Mouse (Mus musculus) CD8-positive naive resting alpha-beta T cell, adult 2 months (primary cell): ENCODE data around the gene Zdhhc22.

ENCODE experiments used
- DNase-seq, 2 experiments: peaks; one replicate each; pipeline ENCODE4 v3.0.0; 2022; ENCODE audit warnings: low read depth in 2 of 2, low spot score in 2 of 2

The Zdhhc22 gene

DNA sequence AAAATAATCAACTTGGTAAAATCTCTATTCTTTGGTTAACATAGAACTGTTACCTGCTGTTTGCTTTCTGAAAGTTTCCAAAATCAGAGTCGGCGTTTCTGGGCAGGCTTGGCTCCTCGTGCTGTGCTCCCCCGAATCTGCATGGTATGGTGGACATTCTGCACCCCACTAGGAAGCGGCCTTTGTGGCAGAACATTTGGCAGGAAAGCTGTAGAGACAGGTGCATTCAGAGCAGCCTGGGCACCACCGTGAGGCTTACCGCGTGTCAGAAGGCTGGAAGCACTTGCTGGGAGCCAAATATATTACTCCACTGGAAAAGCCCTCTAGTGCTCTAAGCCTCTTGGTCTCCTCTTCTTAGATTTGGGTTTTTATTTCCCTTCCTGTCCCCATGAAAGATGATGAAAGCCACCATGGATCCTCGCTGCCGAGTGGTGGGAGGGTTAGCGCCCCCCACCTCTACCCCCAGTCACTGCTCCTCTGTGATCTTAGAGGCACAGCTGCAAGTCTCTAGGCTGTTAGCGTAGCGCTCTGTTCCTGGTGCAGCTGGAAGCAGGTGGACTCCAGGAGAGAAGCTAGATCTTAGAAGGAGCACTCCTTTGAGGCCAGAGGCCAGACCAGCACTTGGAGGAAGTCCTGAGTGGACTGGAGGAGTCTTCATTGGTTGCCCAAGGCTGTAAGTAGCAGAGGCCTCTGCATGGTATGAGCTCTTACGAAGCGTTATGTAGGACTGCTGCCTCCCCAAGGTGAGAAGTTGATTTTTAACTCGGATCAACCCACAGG, 25.8 kb downstream of the Zdhhc22 start:
- no peak for DNase-seq

- no peak for DNase-seq
Measured at GRCm38 (mm10) chr12:86961589-86962344, 28.5 kb downstream of the Zdhhc22 start.

GRCm38 (mm10) chr12:86960791-86961335, 29.4 kb downstream of the Zdhhc22 start:
- DNase-seq, result no peak

- no peak for DNase-seq
Measured at GRCm38 (mm10) chr12:86960138-86960537, 30.1 kb downstream of the Zdhhc22 start.

DNA sequence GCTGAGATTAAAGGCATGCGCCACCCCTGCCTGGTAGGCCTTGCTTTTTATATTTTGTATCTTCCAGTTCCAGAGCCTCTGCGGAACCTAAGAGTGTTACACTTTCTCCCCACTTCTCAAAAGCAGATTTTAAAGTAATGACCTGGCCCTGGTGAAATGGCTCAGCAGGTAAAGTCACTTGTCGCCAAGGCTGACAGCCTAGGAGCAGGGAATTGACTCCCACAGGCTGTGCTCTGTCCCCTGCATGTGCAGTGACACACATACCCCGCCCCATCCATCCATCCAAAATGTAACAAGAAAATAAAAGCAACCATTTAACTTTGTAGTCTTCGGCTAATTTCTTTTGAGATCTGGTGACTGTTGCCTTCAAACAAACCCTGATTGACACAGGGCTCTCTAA, 30.6 kb downstream of the Zdhhc22 start:
- DNase-seq, result no peak

DNA sequence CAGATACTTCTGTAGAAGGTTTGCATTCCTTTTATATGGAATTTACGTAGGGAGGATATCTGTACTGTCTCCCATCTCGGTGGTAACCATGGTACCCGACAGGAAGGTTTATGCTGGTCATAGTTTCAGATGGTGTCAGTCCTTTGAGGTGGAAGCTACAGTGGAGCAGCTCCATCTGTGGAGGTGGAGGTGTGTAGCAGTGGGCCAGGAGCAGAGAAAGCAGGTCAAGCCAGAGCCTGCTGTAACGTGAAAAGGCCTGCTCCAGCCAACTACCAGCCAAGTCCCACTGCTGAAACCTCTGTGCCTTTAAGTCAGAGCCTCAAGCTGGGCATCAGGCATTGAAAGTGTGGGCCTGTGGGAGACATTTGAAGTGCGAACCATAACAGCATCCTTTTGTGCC, 31.7 kb downstream of the Zdhhc22 start:
- DNase-seq, result no peak

DNA sequence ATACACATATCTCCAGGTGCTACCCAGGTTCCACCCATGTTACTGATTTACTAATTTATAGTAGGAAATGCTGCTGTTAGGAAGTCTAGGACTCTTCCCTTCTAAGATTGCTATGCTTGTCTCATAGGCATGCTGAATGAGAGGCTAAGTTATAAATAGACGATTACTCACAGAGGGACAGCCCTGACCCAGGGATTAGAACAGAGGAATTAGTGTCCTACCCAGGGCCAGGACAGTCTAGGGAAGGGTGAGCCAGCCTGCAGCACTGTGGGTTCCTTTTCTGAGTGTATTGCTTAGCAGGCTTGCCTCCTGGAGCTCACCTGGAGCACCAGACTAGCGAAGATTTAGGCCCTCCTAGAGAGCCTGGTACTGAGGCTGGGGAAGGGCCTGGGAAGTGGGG, 34.3 kb downstream of the Zdhhc22 start:
- no peak for DNase-seq

- no peak for DNase-seq
Measured at GRCm38 (mm10) chr12:86952331-86952850, 37.8 kb downstream of the Zdhhc22 start.

DNA sequence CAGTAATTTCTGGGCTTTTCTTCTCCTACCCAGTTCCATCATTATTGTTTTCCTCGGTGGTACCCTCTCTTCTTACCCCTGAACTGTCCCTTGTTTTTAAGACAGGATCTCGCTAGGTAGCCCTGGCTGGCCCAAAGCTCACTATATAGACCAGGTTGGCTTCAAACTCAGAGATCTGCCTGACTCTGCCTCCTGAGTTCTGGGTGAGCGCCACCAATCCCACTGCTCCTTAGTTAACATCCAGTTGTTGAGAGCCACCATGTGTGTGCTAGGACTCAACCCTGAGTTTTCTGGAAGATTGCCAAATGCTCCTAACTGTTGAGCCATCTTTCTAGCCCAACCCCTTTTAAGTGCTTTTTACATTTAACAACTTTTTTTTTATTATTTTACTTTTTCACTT, 39.3 kb downstream of the Zdhhc22 start:
- DNase-seq, result no peak

DNA sequence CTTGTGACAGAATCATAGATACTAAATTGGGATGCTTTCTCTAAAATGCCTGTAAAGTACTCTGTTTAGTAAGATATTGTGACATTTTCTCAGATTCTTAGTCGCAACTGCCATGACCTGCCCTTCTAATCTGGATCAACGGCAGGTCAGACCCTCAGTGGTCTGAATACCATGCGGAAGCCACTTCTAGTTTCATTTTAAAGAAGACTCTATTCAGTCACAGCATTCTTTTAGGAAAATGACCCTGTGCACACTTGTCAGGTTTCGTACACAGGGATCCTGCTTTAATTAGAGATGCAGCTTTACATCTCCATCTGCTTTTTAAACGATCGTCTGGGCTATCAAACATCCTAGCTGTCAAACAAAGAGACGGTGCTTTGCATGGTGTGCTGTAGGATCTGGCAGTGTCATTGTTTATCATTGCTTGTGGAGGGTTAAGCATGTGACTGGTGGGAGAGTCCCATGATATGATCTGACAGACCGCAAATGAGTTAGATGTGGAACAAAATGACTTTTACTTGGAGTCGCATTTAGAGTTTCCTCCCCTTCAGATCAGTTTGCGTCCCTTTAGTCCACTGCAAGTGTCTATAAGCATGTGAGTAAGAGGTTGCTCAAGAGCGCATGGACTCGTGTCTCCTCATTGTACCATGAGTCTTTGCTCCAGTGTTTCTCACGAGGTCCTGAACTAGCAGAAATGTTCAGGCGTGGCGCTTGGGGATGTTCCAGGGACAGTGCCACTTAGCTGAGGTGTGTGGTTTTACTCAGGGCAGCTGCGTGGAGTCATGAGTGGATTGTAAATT, 39.9 kb downstream of the Zdhhc22 start:
- DNase-seq, result peak; percentile 36 to 59

GRCm38 (mm10) chr12:86949501-86949900, 40.7 kb downstream of the Zdhhc22 start:
- DNase-seq, result peak; percentile 51 to 57

DNA sequence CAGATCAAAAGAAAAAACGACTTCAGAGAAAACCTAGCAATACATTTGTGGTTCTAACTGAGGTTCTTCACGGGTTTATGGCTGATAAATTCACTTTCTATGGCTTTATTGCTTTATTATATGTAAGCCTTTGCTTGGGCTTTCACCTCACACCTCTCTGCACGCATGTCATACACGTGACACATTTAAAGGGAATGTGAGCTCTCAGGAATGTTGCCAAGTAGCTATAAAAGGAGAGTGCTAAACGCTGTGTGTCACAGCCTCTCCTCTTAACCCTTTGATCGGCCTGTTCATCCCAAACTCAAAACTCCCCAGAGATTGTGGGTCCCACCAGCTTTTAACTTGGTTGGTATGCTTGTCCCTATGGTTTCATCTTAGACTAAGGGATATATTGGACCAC, 41.6 kb downstream of the Zdhhc22 start:
- DNase-seq, result no peak

DNA sequence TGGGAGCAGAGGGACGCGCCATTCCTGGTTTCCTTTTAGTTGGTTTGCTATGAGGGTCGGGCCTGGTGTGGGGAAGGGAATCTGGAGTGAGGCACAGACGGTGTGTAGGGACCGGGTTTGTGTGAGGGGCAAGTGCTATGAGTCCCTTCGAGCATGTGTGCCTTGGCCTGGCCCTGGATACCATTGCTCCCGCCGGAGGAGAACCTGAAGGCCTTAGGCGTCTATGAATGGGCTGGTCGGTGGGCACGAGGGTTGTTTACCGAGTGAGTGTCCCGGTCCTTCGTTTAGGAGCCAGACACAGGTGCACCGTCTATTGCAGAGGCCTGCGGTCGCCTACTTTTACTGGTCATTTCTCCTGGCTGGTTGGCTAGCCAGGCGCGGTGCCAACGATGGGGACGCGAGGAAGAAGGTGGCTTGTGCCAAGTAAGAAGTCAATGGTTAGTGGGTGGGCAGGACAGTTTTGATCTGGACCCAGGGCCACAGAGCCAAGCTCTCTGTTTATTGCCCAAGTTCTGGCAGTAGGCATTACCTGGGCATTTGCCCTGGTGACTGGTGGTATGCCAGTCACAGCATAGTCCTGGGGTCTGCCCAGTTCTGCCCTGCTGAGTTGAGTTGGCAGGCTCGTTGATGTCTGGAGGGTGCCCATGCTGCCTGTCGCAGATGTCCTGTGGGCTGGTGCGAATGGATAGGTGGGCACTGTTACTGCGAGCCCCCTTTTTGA, 42.4 kb downstream of the Zdhhc22 start:
- peak in 1 of 2 experiments; percentile 16 for DNase-seq

GRCm38 (mm10) chr12:86946862-86947574, 43.2 kb downstream of the Zdhhc22 start, which contains the start of gene Cipc:
TSS of gene Cipc (plus strand) at chr12:86947043.
- DNase-seq, result peak; percentile 93

DNA sequence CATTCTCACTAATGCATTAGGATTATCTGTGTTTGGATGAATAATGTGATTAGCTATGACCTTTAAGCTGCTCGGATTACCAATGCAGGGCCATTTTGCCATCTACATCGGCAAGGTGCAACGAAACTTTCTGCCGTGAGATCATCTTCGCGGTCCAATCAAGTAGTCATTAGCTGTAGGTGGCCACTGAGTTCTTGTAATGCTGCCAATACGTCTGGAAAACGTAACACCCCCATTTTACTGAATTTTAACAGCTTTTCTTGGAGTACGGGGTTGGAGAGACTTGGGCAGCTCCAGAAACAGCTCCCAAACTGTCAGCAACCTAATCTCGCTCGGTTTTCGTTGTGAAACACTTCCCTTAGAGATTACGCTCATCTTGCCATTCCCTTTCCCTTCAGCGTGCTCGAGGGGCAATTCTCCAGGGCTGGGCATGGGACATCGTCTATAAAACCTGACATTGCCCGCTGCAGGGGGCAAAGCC, 43.9 kb downstream of the Zdhhc22 start:
- no peak for DNase-seq

DNA sequence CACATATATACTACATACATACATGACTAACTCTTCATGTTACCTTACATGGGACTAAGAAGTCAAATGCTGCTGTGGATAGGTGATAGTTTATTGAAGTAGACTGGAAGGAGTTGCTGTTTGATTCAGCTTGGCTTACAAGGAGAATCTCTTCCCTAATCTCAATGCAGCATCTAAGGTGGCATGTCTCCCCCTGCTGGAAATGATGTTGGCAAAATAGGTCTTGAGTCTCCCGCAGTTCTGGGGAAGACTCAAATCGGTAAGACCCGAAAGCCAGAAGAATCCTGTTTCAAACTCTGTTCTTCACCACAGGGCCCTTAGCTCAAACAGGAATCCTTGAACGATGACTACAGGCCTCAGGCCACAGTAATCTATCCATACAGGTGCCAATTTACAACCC, 45.1 kb downstream of the Zdhhc22 start:
- peak; percentile 45 to 76 for DNase-seq

DNA sequence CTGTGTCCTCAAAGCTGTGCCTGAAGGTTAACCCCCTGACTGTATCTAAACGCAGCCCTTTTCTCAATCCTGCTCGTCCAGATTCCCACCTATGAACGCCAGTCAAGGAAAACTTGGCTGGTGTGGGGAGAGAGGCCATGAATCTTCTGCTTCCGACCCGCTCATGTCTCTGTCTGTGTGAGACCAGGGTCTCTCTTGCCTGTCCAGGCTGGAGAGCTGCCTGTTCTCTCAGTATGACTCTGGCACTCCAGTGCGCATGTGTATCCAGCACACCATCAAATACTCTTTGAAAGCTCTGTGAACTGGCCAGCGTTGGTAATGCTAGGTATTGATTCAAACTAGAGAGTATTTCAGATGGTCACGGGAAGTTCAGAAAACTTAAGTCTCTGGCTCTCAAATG, 46.8 kb downstream of the Zdhhc22 start:
- no peak for DNase-seq

- DNase-seq, result no peak
Measured at GRCm38 (mm10) chr12:86941734-86942486, 48.3 kb downstream of the Zdhhc22 start.

DNA sequence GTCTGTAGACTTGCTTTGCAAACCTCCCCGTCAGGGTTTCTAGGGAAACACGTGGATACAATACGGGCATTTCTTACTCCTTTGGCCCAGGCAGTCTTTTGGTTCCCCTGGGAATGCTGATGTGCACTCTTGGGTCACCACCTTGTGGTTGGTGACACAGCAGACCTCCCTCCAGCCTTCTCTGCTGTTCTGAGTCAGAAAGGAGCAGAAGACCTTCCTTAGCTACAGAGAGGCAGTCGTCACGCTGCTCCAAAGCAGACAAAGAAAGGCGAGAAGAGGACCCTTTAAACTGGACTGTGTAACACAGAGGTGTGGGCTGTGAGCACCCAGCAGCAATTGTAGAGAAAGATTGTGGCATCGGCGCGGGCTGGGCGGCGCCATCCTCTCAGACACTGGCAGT, 49.1 kb downstream of the Zdhhc22 start:
- DNase-seq, result no peak
